Mouse (Mus musculus) heart, postnatal 36 days (tissue): ENCODE measurements around the gene Znhit2. TPM values are rescaled to one million over a fixed set of nuclear protein-coding genes. Genes with fewer than 3 reads are reported as not detected.

Source experiments
- DNase-seq, 2 experiments: peaks; one replicate each; pipeline ENCODE4 v3.0.0; 2021 to 2022
- intact Hi-C: fragments of 180-260 bp; cut with DNase I; formaldehyde crosslinking; loops from one replicate; pipeline ENCODE4 v1.15.1; 2025
- total RNA-seq, 2 experiments: library from RNA; stranded (reverse); gene quantifications; 2 replicates each; pipeline ENCODE4 v1.2.3; 2021

Znhit2 gene
- total RNA-seq, 2 experiments from 2014 or later = 11.3 to 11.5 TPM

GRCm38 (mm10) chr19:6045366-6046293 is 15.4 kb upstream of the Znhit2 start:
- intact Hi-C loops = loop anchor here (5.0 kb wide), 2 partner anchors 82 to 133 kb away; partner anchors contain the start of genes Dpf2 and Snx15
- no peak for DNase-seq

DNA sequence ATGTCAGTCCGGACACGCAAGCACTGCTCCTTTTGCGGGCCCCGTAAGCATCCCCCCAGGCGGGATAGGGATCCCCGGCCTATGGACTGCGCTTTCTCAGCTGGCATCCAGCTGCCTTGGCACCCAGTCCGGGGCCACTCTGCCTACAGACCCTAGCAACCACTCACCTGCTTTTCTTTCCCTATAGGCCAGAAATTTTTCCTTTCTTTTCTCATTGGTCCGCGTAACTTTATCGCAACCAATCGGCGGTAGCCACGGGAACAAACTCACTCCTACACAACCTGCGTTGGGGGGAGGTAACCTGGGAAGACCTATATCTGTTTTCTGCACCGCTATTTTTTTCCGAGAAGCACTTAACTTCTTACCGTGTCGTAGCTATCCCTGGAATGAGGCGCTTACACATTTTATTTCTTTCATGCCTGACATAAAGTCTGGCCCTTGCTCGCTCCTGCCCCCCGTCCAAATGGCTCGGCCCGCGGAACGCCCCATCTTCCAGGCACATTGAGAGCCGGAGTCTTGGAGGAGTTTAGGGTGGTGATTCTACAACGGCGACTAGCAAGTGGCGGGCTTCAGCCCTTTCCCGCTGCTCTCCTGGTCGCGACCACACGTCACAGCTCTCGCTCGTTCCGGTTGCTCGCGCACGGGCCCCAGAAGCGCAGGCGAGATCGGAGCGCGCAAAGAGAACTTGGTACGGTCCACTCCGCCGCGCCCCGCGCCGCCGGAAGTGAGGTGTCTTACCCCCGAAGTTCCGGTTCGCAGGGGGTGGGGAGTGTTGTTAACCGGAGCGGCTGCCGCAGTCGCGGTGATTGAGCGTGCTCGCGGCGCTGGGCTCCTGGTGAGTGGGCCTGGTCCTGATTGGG is 14.5 kb upstream of the Znhit2 start, which contains the start of gene Syvn1:
Gene Syvn1, plus strand, starts transcription at position 283 of the 860 bp plus-strand sequence.
- peak; percentile 87 to 95 for DNase-seq
- intact Hi-C loops = loop anchor here (5.0 kb wide), 2 partner anchors 81 to 134 kb away; partner anchors contain the start of genes Dpf2 and Snx15

- no peak for DNase-seq
- intact Hi-C loops = loop anchor here (5.0 kb wide), 2 partner anchors 80 to 135 kb away; partner anchors contain the start of genes Dpf2 and Snx15
Observed at GRCm38 (mm10) chr19:6047154-6047898, 13.7 kb upstream of the Znhit2 start.

DNA sequence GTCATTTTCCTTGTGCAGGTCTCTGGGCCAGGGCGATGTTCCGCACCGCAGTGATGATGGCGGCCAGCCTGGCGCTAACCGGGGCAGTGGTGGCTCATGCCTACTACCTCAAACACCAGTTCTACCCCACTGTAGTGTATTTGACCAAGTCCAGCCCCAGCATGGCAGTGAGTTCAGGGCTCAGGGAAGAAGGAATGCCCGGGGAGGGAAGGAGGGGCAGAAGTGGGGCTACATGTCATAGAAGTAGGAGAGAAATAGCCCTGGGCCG is 13.2 kb upstream of the Znhit2 start:
- no peak for DNase-seq
- intact Hi-C loops = loop anchor here (5.0 kb wide), 2 partner anchors 79 to 136 kb away; partner anchors contain the start of genes Dpf2 and Snx15

DNA sequence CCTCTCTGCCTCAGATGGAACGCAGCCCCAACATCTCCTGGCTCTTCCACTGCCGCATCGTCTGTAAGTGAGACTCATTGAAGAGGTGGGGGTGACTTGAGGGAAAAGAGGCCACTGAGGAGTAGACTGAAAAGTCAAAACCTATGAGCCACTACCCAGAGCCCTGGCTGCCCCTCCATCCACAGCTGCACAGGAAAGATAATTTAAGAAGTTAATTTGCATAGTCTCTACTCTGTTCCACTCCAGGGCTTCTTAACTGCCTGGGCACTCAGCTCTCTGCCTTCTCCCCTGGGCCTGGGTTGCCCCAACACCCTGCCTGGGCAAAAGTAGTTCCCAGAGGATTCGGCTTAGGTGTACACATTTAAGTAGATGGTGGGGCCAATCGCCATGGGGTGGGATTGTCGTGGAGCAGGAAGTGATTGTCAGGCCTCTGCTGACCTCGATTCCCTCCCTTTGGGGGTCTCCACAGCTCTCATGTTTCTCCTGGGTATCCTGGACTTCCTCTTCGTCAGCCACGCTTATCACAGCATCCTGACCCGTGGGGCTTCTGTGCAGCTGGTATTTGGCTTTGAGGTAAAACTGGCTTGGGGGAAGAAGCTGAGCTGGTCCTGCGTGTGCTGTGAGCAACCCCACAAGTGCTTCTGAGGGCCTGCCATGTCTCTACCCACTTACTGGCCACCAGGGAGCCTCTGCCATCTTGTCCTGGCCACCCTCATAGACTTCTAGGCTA is 12.1 kb upstream of the Znhit2 start:
- no peak for DNase-seq
- intact Hi-C loops = loop anchor here (5.0 kb wide), 2 partner anchors 78 to 137 kb away; partner anchors contain the start of genes Dpf2 and Snx15

DNA sequence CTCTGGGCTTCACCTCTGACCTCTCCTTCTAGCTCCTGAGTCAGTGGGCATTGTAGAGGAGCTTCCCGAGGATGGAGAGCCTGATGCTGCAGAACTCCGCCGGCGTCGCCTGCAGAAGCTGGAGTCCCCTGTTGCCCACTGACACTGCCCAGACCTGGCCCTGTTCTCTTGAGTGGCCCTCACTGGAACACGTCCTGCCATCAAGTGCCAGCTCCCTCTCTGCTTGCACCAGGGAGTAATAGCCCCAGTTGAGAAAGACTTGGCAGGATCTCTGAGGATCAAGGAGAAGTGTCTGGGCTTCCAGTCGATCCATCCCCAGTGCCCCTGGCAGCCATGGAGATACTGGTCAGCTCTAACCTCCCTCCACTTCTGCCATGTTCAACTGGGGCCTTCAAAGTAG is 8.5 kb upstream of the Znhit2 start:
- DNase-seq = peak in 1 of 2 experiments; percentile 1
- intact Hi-C loops = no loop called here

DNA sequence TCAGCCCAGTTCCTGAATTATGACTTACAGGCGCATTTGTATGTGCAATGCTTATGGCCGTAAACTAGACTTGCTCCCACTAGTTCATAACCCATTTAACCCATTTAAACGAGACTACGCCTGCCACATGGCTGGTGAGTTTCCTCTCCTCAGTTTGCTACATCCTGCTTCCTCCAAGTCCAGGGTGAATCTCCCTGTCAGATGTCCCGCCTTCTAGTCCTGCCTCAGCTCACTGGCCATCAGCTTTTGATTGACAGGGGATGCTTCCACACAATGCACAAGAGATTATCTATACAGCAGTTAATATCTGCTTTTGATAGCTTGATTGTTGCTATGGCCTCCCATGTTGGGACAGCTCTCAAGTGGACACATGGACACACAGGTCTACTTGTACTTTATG is 6.7 kb upstream of the Znhit2 start:
- DNase-seq = no peak
- intact Hi-C loops = no loop called here

GRCm38 (mm10) chr19:6056696-6057095 is 4.3 kb upstream of the Znhit2 start:
- DNase-seq = no peak
- intact Hi-C loops = loop anchor here (1.0 kb wide), 1 partner anchor 28 kb away; the partner anchor contains the start of genes Cdca5 and Zfpl1

- DNase-seq = peak; percentile 98 to 99
- intact Hi-C loops = loop anchor here (1.0 kb wide), 1 partner anchor 27 kb away; the partner anchor contains the start of genes Cdca5 and Zfpl1
Observed at GRCm38 (mm10) chr19:6057313-6058096, 3.5 kb upstream of the Znhit2 start, which contains the start of the genes Mrpl49 and Fau. Mrpl49 (minus strand) TSS chr19:6057785. Fau (plus strand) TSS chr19:6057844.

- no peak for DNase-seq
- intact Hi-C loops = no loop called here
Observed at GRCm38 (mm10) chr19:6058513-6058912, 2.5 kb upstream of the Znhit2 start.

DNA sequence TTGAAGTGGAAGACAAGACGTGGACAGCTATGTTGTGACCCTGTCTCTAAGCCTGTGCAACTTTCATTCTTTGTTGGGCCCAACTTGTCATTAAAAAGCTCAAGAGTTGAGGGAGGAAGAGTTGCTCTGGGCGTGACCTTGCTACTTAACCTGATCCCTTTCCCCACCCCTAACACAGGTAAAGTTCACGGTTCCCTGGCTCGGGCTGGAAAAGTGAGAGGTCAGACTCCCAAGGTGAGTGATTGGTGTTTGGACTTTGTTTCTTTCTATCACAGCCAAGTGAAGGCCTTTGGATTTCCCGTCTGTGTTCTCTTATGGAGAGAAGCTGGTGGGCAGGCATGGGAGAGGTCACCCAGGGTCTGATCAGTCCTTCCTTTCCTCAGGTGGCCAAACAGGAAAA is 2.0 kb upstream of the Znhit2 start:
- intact Hi-C loops = no loop called here
- no peak for DNase-seq

DNA sequence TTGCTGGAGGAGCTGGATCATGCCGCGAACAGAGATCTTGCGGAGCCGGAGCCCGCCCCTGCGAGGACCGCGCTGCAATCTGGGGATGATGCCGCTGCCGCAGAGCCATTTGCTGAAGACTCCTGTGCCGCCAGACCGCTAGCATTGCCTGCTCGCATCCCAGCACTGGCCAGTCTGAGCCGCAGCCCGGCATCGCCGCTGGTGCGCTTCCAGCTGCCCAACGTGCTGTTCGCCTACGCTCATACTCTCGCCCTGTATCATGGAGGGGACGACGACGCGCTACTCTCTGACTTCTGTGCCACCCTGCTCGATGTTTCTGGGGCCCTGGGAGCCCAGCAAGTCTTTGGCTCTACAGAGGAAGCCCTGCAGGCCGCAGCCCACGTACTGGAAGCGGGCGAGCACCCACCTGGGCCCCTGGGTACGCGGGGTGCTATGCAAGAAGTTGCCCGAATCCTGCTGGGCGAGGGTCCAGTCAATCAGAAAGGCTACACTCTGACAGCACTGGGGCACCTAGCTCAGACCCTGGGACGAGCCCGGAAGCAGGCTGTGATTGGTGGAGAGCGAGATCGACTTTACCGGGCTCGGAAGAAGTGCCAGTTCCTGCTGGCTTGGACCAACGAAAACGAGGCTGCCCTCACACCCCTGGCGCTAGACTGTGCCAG is 780 bp downstream of the Znhit2 start:
- DNase-seq = no peak
- intact Hi-C loops = loop anchor here (5.0 kb wide), 2 partner anchors 149 to 181 kb away; partner anchors contain the start of genes Atg2a and Dpf2

DNA sequence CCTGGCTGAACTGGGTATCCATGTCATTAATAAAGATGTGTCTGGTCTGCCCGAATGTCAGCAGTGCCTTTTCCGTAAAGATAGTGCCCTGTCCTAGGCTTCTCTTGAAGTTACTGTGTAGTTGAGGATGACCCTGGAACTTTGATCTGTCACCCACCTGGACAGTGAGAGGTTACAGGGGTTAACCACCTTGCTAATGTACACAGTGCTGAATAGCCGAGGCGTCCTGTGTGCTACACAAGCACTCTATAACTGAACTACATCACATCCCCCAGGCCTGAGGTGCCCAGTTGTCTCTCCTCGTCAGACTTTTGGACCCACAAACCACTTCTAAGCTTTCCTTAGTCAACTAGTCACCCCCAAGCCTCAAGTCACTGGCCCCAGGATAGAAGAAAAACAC is 1.4 kb downstream of the Znhit2 start:
- no peak for DNase-seq

GRCm38 (mm10) chr19:6063081-6063480 is 2.1 kb downstream of the Znhit2 start:
- intact Hi-C loops = loop anchor here (5.0 kb wide), 2 partner anchors 151 to 179 kb away; partner anchors contain the start of genes Atg2a and Dpf2
- DNase-seq = no peak

More for the DNA sequence above, 1.4 kb downstream of the Znhit2 start:
- intact Hi-C loops = loop anchor here (5.0 kb wide), 2 partner anchors 150 to 180 kb away; partner anchors contain the start of genes Atg2a and Dpf2

GRCm38 (mm10) chr19:6066571-6066970 is 5.6 kb downstream of the Znhit2 start:
- DNase-seq = no peak
- intact Hi-C loops = no loop called here

DNA sequence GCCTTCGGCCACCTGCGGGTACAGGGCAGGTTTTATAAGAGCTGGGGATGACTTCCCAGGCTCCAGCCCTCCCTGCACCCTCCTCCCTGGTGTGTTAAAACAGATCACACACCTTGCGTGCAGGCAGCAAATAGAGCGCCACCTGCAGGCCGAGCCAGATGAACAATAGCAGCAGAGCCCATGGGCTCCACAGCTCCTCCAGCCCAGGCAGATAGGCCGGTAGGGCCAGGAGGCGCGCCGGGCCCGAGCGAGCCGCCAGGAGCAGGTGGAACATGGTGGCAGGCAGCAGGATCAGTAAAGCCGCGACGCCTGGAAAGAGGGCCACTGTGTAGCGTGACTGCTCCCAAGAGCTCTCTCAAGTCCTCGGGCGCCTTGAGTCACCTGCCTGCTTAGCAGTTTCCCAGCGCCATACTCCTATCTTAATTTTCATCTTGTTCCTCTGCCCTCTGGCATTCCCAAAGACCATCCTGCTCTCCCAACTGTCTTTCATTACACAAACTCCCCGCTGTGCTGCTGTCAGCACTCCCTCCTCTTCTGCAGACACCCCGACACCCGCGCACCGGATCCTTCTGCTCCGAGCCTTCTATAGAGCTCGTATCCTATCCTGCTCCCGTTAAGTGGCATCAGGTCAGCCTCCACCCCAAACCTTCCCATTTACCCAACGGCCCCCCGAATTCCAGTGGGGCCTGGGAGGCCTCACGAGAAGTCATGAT is 6.2 kb downstream of the Znhit2 start:
- intact Hi-C loops = no loop called here
- DNase-seq = peak; percentile 69 to 78
